Mouse (Mus musculus): ENCODE results near the gene Coa3. TPM values are rescaled to one million over a fixed set of nuclear protein-coding genes. Genes with fewer than 3 reads are reported as not detected.
"Not testable (repeated sequence)": the region's sequence is repeated elsewhere in the genome, so short reads cannot be mapped to it uniquely, and the experiment has no call there.

Coa3 gene
- total RNA-seq (2017): 24.6 and 33.0 TPM in 2 replicates

GRCm38 (mm10) chr11:101278223-101279192, at the start of gene Coa3, which contains the start of gene Cntd1:
Gene Coa3 (minus strand): TSS chr11:101279114.
Gene Cntd1 (plus strand): TSS chr11:101279012.
- peak; percentile 96 to 97 for ATAC-seq (replicated peaks in 1 of 2; ENCODE audit: insufficient read depth in 1 of 2, low FRiP score in 2 of 2, low TSS enrichment in 1 of 2, low read depth in 1 of 2, poor library complexity in 2 of 2, severe bottlenecking in 2 of 2)

- no peak for ATAC-seq (replicated peaks in 1 of 2; ENCODE audit: insufficient read depth in 1 of 2, low FRiP score in 2 of 2, low TSS enrichment in 1 of 2, low read depth in 1 of 2, poor library complexity in 2 of 2, severe bottlenecking in 2 of 2)
Observed at GRCm38 (mm10) chr11:101327311-101327710, 48.4 kb upstream of the Coa3 start.

DNA sequence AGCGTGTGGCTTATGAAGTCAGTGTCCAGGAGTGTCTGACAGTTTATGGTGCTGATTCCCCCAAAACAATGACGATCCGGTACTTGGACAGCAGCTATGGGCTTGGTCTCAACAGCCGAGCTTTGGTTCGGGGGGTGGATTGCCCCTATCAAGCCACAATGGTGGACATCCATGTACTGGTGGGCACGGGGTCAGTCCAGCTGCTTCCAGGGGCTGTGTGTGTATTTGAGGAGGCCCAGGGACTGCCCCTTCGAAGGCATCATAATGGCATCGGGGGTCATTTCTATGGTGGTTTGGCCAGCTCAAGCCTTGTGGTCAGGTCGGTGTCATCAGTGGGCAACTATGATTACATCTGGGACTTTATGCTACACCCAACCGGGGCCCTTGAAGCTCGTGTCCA, 47.2 kb upstream of the Coa3 start:
- ATAC-seq (replicated peaks in 1 of 2; ENCODE audit: insufficient read depth in 1 of 2, low FRiP score in 2 of 2, low TSS enrichment in 1 of 2, low read depth in 1 of 2, poor library complexity in 2 of 2, severe bottlenecking in 2 of 2): no peak

DNA sequence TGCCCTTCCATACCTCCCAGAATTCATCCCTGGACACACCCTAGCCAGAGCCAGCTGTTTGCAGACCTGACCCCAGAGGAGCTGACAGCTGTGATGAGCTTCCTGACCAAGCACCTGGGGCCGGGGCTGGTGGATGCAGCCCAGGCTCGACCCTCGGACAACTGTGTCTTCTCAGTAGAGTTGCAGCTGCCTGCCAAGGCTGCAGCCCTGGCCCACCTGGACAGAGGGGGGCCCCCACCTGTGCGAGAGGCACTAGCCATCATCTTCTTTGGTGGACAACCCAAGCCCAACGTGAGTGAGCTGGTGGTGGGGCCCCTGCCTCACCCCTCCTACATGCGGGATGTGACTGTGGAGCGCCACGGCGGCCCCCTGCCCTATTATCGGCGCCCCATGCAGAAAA, 46.3 kb upstream of the Coa3 start:
- not testable (repeated sequence) for ATAC-seq (replicated peaks in 1 of 2; ENCODE audit: insufficient read depth in 1 of 2, low FRiP score in 2 of 2, low TSS enrichment in 1 of 2, low read depth in 1 of 2, poor library complexity in 2 of 2, severe bottlenecking in 2 of 2)

DNA sequence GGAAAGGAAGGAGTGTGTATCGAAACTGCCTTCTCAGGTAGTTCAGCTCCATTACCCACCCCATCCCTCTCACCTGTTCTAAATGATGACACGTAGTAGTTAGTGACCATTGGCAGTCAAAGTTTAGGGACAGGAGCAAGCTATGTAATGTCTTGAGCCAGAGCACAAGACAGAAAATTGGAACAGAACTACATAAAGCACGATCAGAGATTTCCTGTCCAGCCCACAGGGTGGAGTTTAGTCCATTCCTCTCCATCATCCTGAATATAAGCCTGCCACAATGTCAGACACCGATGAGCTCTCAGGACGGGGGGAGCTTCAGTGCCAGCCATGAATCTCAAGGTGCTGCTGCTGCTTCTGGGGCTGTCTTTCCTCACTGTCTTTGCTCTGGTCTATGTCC, 45.8 kb upstream of the Coa3 start, which contains the start of gene Aoc2:
Aoc2 (plus strand) TSS at position 301 of the 400 bp plus-strand sequence.
- no peak for ATAC-seq (replicated peaks in 1 of 2; ENCODE audit: insufficient read depth in 1 of 2, low FRiP score in 2 of 2, low TSS enrichment in 1 of 2, low read depth in 1 of 2, poor library complexity in 2 of 2, severe bottlenecking in 2 of 2)

- ATAC-seq (replicated peaks in 1 of 2; ENCODE audit: insufficient read depth in 1 of 2, low FRiP score in 2 of 2, low TSS enrichment in 1 of 2, low read depth in 1 of 2, poor library complexity in 2 of 2, severe bottlenecking in 2 of 2): peak; percentile 57 to 78; a peak in 3 of 4 replicates
Observed at GRCm38 (mm10) chr11:101323609-101324008, 44.7 kb upstream of the Coa3 start.

- peak; percentile 14 to 41; a peak in 1 of 4 replicates for ATAC-seq (replicated peaks in 1 of 2; ENCODE audit: insufficient read depth in 1 of 2, low FRiP score in 2 of 2, low TSS enrichment in 1 of 2, low read depth in 1 of 2, poor library complexity in 2 of 2, severe bottlenecking in 2 of 2)
Observed at GRCm38 (mm10) chr11:101316501-101316917, 37.6 kb upstream of the Coa3 start.

GRCm38 (mm10) chr11:101315665-101316500, 37.0 kb upstream of the Coa3 start, which contains the start of gene Psme3:
Gene Psme3 (plus strand): TSS chr11:101316213.
- peak; percentile 85 to 87 for ATAC-seq (replicated peaks in 1 of 2; ENCODE audit: insufficient read depth in 1 of 2, low FRiP score in 2 of 2, low TSS enrichment in 1 of 2, low read depth in 1 of 2, poor library complexity in 2 of 2, severe bottlenecking in 2 of 2)

DNA sequence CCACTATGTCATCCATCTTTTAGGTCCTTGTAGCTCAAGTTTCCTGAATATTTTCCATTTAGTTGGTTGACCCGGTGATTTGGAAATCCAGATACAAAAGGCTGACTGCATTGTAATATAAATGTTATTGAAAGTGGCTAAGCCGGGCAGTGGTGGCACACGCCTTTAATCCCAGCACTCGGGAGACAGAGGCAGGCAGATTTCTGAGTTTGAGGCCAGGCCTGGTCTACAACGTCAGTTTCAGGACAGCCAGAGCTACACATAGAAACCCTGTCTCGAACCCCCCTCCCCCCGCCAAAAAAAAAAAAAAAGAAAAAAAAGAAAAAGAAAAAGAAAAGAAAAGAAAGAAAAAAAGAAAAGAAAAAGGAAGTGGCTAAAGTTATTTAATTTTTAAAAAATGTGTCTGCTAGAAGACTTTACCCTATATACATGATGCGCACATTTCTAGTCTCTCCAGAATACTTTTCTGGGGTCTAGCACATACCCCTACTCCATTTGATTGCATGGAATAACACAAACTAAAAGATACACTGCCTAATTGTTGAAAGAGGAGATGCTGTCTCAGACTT, 36.3 kb upstream of the Coa3 start:
- ATAC-seq (replicated peaks in 1 of 2; ENCODE audit: insufficient read depth in 1 of 2, low FRiP score in 2 of 2, low TSS enrichment in 1 of 2, low read depth in 1 of 2, poor library complexity in 2 of 2, severe bottlenecking in 2 of 2): no peak

- ATAC-seq (replicated peaks in 1 of 2; ENCODE audit: insufficient read depth in 1 of 2, low FRiP score in 2 of 2, low TSS enrichment in 1 of 2, low read depth in 1 of 2, poor library complexity in 2 of 2, severe bottlenecking in 2 of 2): no peak
Observed at GRCm38 (mm10) chr11:101314567-101314966, 35.7 kb upstream of the Coa3 start.

GRCm38 (mm10) chr11:101312150-101312549, 33.2 kb upstream of the Coa3 start:
- no peak for ATAC-seq (replicated peaks in 1 of 2; ENCODE audit: insufficient read depth in 1 of 2, low FRiP score in 2 of 2, low TSS enrichment in 1 of 2, low read depth in 1 of 2, poor library complexity in 2 of 2, severe bottlenecking in 2 of 2)

GRCm38 (mm10) chr11:101311083-101311482, 32.2 kb upstream of the Coa3 start:
- no peak for ATAC-seq (replicated peaks in 1 of 2; ENCODE audit: insufficient read depth in 1 of 2, low FRiP score in 2 of 2, low TSS enrichment in 1 of 2, low read depth in 1 of 2, poor library complexity in 2 of 2, severe bottlenecking in 2 of 2)

DNA sequence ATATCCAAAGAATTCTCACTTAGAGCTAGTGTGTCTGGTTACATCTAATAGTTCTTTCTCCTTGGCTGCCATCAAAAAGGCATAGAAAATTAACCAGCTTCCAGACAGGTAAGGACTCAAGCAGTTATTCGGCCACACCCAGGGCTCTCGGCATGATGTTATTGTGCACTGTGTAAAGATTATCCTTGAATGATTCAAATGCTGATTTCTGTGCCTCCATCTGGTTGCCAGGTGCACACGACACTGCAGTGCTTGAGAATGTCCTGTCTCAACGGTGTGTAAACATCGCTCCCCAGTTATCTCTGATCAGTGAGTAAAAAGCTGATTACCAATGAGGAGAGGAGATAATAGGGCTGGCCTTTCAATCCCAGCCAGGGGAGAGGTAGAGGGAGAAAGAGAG, 28.8 kb upstream of the Coa3 start:
- ATAC-seq (replicated peaks in 1 of 2; ENCODE audit: insufficient read depth in 1 of 2, low FRiP score in 2 of 2, low TSS enrichment in 1 of 2, low read depth in 1 of 2, poor library complexity in 2 of 2, severe bottlenecking in 2 of 2): no peak

- ATAC-seq (replicated peaks in 1 of 2; ENCODE audit: insufficient read depth in 1 of 2, low FRiP score in 2 of 2, low TSS enrichment in 1 of 2, low read depth in 1 of 2, poor library complexity in 2 of 2, severe bottlenecking in 2 of 2): peak; percentile 95 to 96
Observed at GRCm38 (mm10) chr11:101302004-101302798, 23.3 kb upstream of the Coa3 start, which contains the start of gene Becn1. Gene Becn1 (minus strand): TSS chr11:101302286.

DNA sequence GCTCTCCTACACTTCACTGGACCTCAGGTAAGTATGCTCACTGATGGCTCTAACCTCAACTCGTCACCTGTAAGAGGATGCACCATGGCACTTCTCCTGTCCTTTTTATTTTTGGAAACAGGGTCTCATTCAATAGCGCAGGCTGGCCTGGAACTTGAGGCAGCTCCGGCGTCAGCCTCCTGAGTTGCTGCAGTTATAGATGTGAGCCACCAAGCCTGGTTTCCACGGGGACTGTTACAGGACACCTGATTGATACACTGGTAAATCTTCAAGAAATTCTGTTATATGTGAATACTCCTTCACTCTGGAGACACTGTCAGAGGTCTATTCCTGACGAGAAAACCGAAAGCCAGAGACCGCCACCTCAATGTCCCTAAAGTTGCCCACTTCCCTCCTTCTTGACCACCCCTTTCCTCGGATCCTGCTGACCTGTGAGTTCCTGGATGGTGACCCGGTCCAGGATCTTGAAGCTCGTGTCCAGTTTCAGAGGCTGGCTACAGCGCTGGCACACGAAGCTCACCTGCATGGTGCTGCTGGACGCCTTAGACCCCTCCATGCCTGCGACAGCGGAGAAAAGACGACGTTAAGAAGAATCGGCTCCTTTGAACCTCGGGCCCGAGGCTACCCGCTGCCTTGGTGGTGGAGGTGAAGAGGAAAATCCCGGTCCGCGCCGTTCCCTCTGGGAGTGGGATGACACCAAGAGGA, 22.5 kb upstream of the Coa3 start:
- ATAC-seq (replicated peaks in 1 of 2; ENCODE audit: insufficient read depth in 1 of 2, low FRiP score in 2 of 2, low TSS enrichment in 1 of 2, low read depth in 1 of 2, poor library complexity in 2 of 2, severe bottlenecking in 2 of 2): peak in 1 of 2 experiments; percentile 16; a peak in 1 of 4 replicates

- ATAC-seq (replicated peaks in 1 of 2; ENCODE audit: insufficient read depth in 1 of 2, low FRiP score in 2 of 2, low TSS enrichment in 1 of 2, low read depth in 1 of 2, poor library complexity in 2 of 2, severe bottlenecking in 2 of 2): no peak
Observed at GRCm38 (mm10) chr11:101300881-101301280, 22.0 kb upstream of the Coa3 start.

All from hematopoietic stem cell, adult 5-6 weeks (primary cell).